Mouse (Mus musculus) cortical plate, adult 2 months (tissue): ENCODE results near the gene Cldn22. TPM values are rescaled to one million over a fixed set of nuclear protein-coding genes. Genes with fewer than 3 reads are reported as not detected.

ENCODE experiments used
- H3K27ac ChIP-seq: fragments of 200-500 bp; 2 replicates; pipeline ENCODE4 v1.5.1; 2012; ENCODE audit warnings: low read length, control low read depth, inconsistent platforms; ENCODE audit not compliant: insufficient read depth
- H3K4me1 ChIP-seq: fragments of 200-500 bp; 2 replicates; pipeline ENCODE4 v1.6.1; 2011; ENCODE audit warnings: low read length; ENCODE audit not compliant: control insufficient read depth, insufficient read depth
- H3K4me3 ChIP-seq: fragments of 200-500 bp; 2 replicates; pipeline ENCODE4 v1.5.1; 2011; ENCODE audit warnings: mild to moderate bottlenecking, low read length, control low read depth; ENCODE audit not compliant: insufficient read depth
- CTCF ChIP-seq: fragments of 200-500 bp; IDR thresholded peaks from 2 replicates; pipeline ENCODE4 v1.5.1; 2011; ENCODE audit warnings: mild to moderate bottlenecking, control low read depth, low read length; ENCODE audit not compliant: insufficient read depth; ENCODE audit errors: extremely low read depth
- POLR2A ChIP-seq: fragments of 200-500 bp; IDR thresholded peaks from 2 replicates; pipeline ENCODE4 v1.6.1; 2011; ENCODE audit warnings: mild to moderate bottlenecking, low read length, control low read depth; ENCODE audit not compliant: insufficient read depth; ENCODE audit errors: extremely low read depth
- polyA plus RNA-seq: library from polyadenylated mRNA; depleted of rRNA; stranded (reverse); fragments of >200 nt; gene quantifications from 2 replicates; pipeline ENCODE4 v1.2.3, GENCODE M21; 2012

Cldn22 gene
- polyA plus RNA-seq, 1 experiment: 3.2 TPM

GRCm38 (mm10) chr8:47826911-47827310 is 2.6 kb downstream of the Cldn22 start:
- no peak overlapping the region for H3K27ac ChIP-seq
- H3K4me3 ChIP-seq: no peak overlapping the region
- no peak for TF ChIP-seq POLR2A
- no peak for TF ChIP-seq CTCF
- no peaks in the 10 kb centered on the region for H3K4me1 ChIP-seq

GRCm38 (mm10) chr8:47832616-47833015 is 8.3 kb downstream of the Cldn22 start:
- H3K4me3 ChIP-seq: no peak overlapping the region
- no peak overlapping the region for H3K27ac ChIP-seq
- no peak for TF ChIP-seq POLR2A
- TF ChIP-seq CTCF: no peak
- no peaks in the 10 kb centered on the region for H3K4me1 ChIP-seq

GRCm38 (mm10) chr8:47833944-47834343 is 9.7 kb downstream of the Cldn22 start:
- no peak overlapping the region for H3K27ac ChIP-seq
- no peaks in the 10 kb centered on the region for H3K4me1 ChIP-seq
- no peak overlapping the region for H3K4me3 ChIP-seq
- TF ChIP-seq CTCF: no peak

GRCm38 (mm10) chr8:47843063-47843462 is 18.8 kb downstream of the Cldn22 start:
- TF ChIP-seq POLR2A: no peak
- no peak overlapping the region for H3K4me3 ChIP-seq
- H3K4me1 ChIP-seq: no peaks in the 10 kb centered on the region
- no peak overlapping the region for H3K27ac ChIP-seq

- H3K4me1 ChIP-seq: no peaks in the 10 kb centered on the region
- no peak overlapping the region for H3K4me3 ChIP-seq
- H3K27ac ChIP-seq: no peak overlapping the region
- TF ChIP-seq POLR2A: no peak
- no peak for TF ChIP-seq CTCF
These were observed 19.4 kb downstream of the Cldn22 start for GRCm38 (mm10) chr8:47843651-47844050.

- Histone ChIP-seq H3K4me1 (no peaks in the 10 kb centered on the region), H3K27ac (no peak overlapping the region), H3K4me3 (no peak overlapping the region)
- no peak for TF ChIP-seq POLR2A
- TF ChIP-seq CTCF: no peak
These were observed 21.7 kb downstream of the Cldn22 start for GRCm38 (mm10) chr8:47845956-47846355.

GRCm38 (mm10) chr8:47847161-47847560 is 22.9 kb downstream of the Cldn22 start:
- H3K27ac ChIP-seq: no peak overlapping the region
- TF ChIP-seq CTCF: no peak
- H3K4me3 ChIP-seq: no peak overlapping the region
- H3K4me1 ChIP-seq: no peaks in the 10 kb centered on the region

- H3K4me3 ChIP-seq: no peak overlapping the region
- no peak overlapping the region for H3K27ac ChIP-seq
- no peaks in the 10 kb centered on the region for H3K4me1 ChIP-seq
- TF ChIP-seq POLR2A (no peak), CTCF (no peak)
These were observed 23.6 kb downstream of the Cldn22 start for GRCm38 (mm10) chr8:47847931-47848330.

GRCm38 (mm10) chr8:47849842-47850241 is 25.6 kb downstream of the Cldn22 start:
- no peak for TF ChIP-seq CTCF
- TF ChIP-seq POLR2A: no peak
- H3K4me1 ChIP-seq: no peaks in the 10 kb centered on the region
- H3K4me3 ChIP-seq: no peak overlapping the region
- no peak overlapping the region for H3K27ac ChIP-seq

- Histone ChIP-seq H3K4me3 (no peak overlapping the region), H3K27ac (no peak overlapping the region), H3K4me1 (no peaks in the 10 kb centered on the region)
- TF ChIP-seq CTCF (no peak), POLR2A (no peak)
These were observed 27.7 kb downstream of the Cldn22 start for GRCm38 (mm10) chr8:47851824-47852502.

GRCm38 (mm10) chr8:47852737-47853136 is 28.5 kb downstream of the Cldn22 start:
- TF ChIP-seq CTCF (no peak), POLR2A (no peak)
- H3K4me1 ChIP-seq: no peaks in the 10 kb centered on the region
- no peak overlapping the region for H3K27ac ChIP-seq
- H3K4me3 ChIP-seq: no peak overlapping the region
